Mouse (Mus musculus) kidney, adult 2 months (tissue): Measurements from ENCODE around the gene Tcf12.

Source experiments
- CTCF ChIP-seq: fragments of 200-500 bp; conservative IDR thresholded peaks from 2 replicates; pipeline ENCODE4 v1.5.1; 2011; ENCODE audit warnings: low read depth, mild to moderate bottlenecking, control low read depth, low read length, moderate library complexity, mixed read lengths; ENCODE audit not compliant: insufficient read depth, insufficient read length
- POLR2A ChIP-seq: fragments of 200-500 bp; IDR thresholded peaks from one replicate; pipeline ENCODE4 v1.6.1; 2011; ENCODE audit warnings: low read depth, low read length, control low read depth

- TF ChIP-seq CTCF (no peak), POLR2A (no peak)
Observed at GRCm38 (mm10) chr9:72014585-72015381, 96.9 kb downstream of the Tcf12 start.
